Mouse (Mus musculus) myocyte (in vitro differentiated cells): ENCODE measurements around the gene Mark4.

ENCODE experiments used
- CEBPB ChIP-seq: IDR thresholded peaks from 2 replicates; pipeline ENCODE4 v1.6.1; 2011; ENCODE audit warnings: mild to moderate bottlenecking, moderate library complexity; ENCODE audit not compliant: poor library complexity, insufficient read depth, severe bottlenecking
- REST ChIP-seq: IDR thresholded peaks from one replicate; pipeline ENCODE4 v1.6.1; 2011; ENCODE audit warnings: mild to moderate bottlenecking, control low read depth, moderate library complexity; ENCODE audit not compliant: insufficient read depth, insufficient read length

DNA sequence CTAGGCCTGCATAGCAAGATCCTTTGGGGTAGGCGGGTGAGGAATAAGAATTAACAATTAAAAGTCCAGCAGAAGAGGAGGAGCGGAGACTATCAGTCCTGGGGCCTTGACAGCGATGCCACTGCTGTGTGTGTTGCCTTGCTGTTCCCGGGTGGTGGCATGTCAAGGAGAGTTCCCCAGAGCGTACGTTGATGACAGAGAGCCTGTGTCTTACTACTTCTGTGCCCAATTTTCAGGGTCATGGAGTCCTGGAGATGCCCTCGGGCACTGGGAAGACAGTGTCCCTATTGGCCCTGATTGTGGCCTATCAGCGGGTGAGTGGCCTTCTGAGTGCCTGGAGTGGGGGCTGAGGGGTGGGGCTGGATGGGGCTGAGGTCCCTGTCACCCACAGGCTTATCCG, 74.9 kb downstream of the Mark4 start:
- TF ChIP-seq REST (no peak), CEBPB (no peak)
